ENCODE assay signal across 8 mouse cellular contexts in the genomic region with DNA sequence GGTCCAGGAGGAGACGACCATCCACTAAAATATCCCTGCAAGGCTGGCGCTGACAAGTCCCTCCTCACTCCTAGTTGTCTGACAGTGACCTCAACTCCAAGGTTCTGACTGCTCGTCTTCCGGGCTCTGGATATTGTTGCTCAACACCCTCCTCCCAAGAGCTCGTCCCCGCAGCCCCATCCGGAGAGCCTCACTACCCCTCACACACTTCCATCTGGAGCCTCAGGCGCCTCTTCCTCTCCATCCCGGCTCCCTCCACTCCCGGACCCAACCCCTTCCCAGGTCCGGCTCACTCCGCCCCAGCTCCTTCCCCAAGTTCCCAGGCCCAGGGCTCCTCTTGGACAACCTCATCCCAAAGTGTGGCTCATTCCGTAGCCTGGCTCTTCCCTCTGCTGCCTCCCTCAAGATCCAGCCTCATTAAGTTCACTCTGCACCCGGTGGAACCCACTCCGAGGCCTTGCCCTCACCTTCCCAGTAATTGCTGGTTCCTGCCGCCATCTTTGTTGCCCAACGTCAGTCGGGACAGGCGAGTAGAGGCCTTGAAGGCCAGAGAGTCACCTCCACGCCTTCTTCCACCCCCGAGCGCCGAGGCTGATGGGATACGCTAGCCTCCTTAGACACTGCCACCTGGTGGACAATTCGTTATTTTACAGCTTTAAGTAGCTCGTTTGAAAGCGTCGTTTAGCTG. TPM values are rescaled to one million over a fixed set of nuclear protein-coding genes. Genes with fewer than 3 reads are reported as not detected.
A peak's percentile ranks its signal among the peaks of the same experiment; 100 is the strongest.
DNase-seq lines count a peak whose midpoint lies in the region; ATAC-seq and TF ChIP-seq lines count a peak whose summit lies in the region.

A gene (minus strand): TSS at position 527 of the 688 bp plus-strand sequence.

- H3K4me3 ChIP-seq in MEL (ENCODE audit: control insufficient read depth in 1 of 2, insufficient read depth in 1 of 2, low read depth in 2 of 2, low read length in 2 of 2) = peak within 1 kb of the TSS; percentile 89 to 93
- H3K4me3 ChIP-seq in cerebellum, adult 2 months (replicated peaks; ENCODE audit: insufficient read depth, low read depth, low read length) = peak within 1 kb of the TSS; percentile 82
- peak within 1 kb of the TSS; percentile 96 for H3K4me3 ChIP-seq in forebrain, postnatal 0 days (ENCODE audit: low read depth, low read length)
- peak within 1 kb of the TSS; percentile 70 for H3K4me3 ChIP-seq in lung, embryonic 15.5 days

- peak; percentile 99 for ATAC-seq in forebrain, postnatal 0 days
- ATAC-seq in lung, embryonic 15.5 days (ENCODE audit: borderline replicate concordance, extremely low read depth, low FRiP score, low TSS enrichment) = peak; percentile 99

- no peak for TF ChIP-seq EP300 in MEL (IDR thresholded peaks at IDR 0.05; ENCODE audit: low read depth in 1 of 2, low read length in 2 of 2)

- peak within 1 kb of the TSS; percentile 94 for H3K9ac ChIP-seq in MEL (ENCODE audit: control insufficient read depth, low read depth, low read length, poor library complexity, severe bottlenecking)
- peak within 1 kb of the TSS; percentile 94 for H3K9ac ChIP-seq in forebrain, postnatal 0 days
- peak within 1 kb of the TSS; percentile 85 for H3K9ac ChIP-seq in lung, embryonic 15.5 days

- H3K9me3 ChIP-seq in MEL (replicated peaks; ENCODE audit: insufficient read depth, low read length) = no peaks in the 10 kb centered on the region
- no peaks in the 10 kb centered on the region for H3K9me3 ChIP-seq in forebrain, postnatal 0 days (ENCODE audit: low read length)
- H3K9me3 ChIP-seq in lung, embryonic 15.5 days = no peaks in the 10 kb centered on the region

- peak; percentile 99 for DNase-seq in MEL (ENCODE audit: low read depth, low spot score)
- peak; percentile 91 to 93 for DNase-seq in cerebellum, adult 2 months
- DNase-seq in forebrain, postnatal 0 days = peak; percentile 98
- DNase-seq in heart, postnatal 4 days = peak; percentile 91
- DNase-seq in layer of hippocampus, adult 8-10 months (ENCODE audit: low spot score in 2 of 2) = peak; percentile 93
- DNase-seq in ovary, adult 18-20 months (ENCODE audit: low spot score) = peak; percentile 87
- DNase-seq in thymus, postnatal 0 days (ENCODE audit: low spot score) = peak; percentile 96

- peak; percentile 78 to 99 (median 84) for TF ChIP-seq CTCF in MEL (IDR thresholded peaks at IDR 0.05 in 2 of 3, conservative IDR thresholded peaks at IDR 0.05 in 1 of 3; ENCODE audit: control insufficient read depth in 1 of 3, insufficient read depth in 1 of 3, low read depth in 2 of 3, low read length in 3 of 3, poor library complexity in 1 of 3, severe bottlenecking in 1 of 3)
- TF ChIP-seq CTCF in cerebellum, adult 2 months (IDR thresholded peaks at IDR 0.05; ENCODE audit: borderline replicate concordance, insufficient read depth, low read depth, low read length) = peak; percentile 73; the same call in 1 of the 2 replicates
- TF ChIP-seq CTCF in forebrain, postnatal 0 days (IDR thresholded peaks at IDR 0.05; ENCODE audit: low read depth) = peak; percentile 94

- H3K27me3 ChIP-seq in MEL (ENCODE audit: control insufficient read depth in 1 of 2, insufficient read depth in 2 of 2, low read length in 2 of 2) = peaks cover 0 to 3% of the 10 kb centered on the region in 2 experiments; a peak in 1 of 4 replicates
- H3K27me3 ChIP-seq in cerebellum, adult 2 months (ENCODE audit: control insufficient read depth, insufficient read depth, low read length) = no peaks in the 10 kb centered on the region
- no peaks in the 10 kb centered on the region for H3K27me3 ChIP-seq in forebrain, postnatal 0 days (ENCODE audit: insufficient read depth, low read length)
- no peaks in the 10 kb centered on the region; the same call in 1 of the 2 replicates for H3K27me3 ChIP-seq in lung, embryonic 15.5 days

- H3K36me3 ChIP-seq in MEL (ENCODE audit: control insufficient read depth in 1 of 2, insufficient read depth in 2 of 2, low read length in 2 of 2) = peaks cover 6 to 8% of the 10 kb centered on the region in 2 experiments
- H3K36me3 ChIP-seq in forebrain, postnatal 0 days (ENCODE audit: insufficient read depth) = peaks cover 16% of the 10 kb centered on the region
- peaks cover 24% of the 10 kb centered on the region for H3K36me3 ChIP-seq in lung, embryonic 15.5 days

- TF ChIP-seq RAD21 in MEL (IDR thresholded peaks at IDR 0.05; ENCODE audit: low read depth, low read length) = no peak; the same call in 1 of the 2 replicates

- peaks cover 11% of the 10 kb centered on the region for H3K79me2 ChIP-seq in MEL (ENCODE audit: control insufficient read depth, insufficient read depth, low read length, poor library complexity)

- peak within 1 kb of the TSS; percentile 61 for H3K27ac ChIP-seq in MEL (ENCODE audit: control insufficient read depth, low read depth, low read length)
- peak within 1 kb of the TSS; percentile 74 for H3K27ac ChIP-seq in cerebellum, adult 2 months (ENCODE audit: insufficient read depth, low read length)
- peak within 1 kb of the TSS; percentile 87 for H3K27ac ChIP-seq in forebrain, postnatal 0 days (ENCODE audit: low read depth, low read length)
- H3K27ac ChIP-seq in lung, embryonic 15.5 days = peak within 1 kb of the TSS; percentile 30

- peaks cover 4 to 5% of the 10 kb centered on the region in 2 experiments; a peak in 2 of 4 replicates for H3K4me1 ChIP-seq in MEL (ENCODE audit: control insufficient read depth in 1 of 2, insufficient read depth in 2 of 2, low read length in 2 of 2)
- H3K4me1 ChIP-seq in cerebellum, adult 2 months (ENCODE audit: control insufficient read depth, insufficient read depth, low read length) = no peaks in the 10 kb centered on the region
- no peaks in the 10 kb centered on the region for H3K4me1 ChIP-seq in forebrain, postnatal 0 days (ENCODE audit: insufficient read depth)
- peaks cover 3% of the 10 kb centered on the region; the same call in 1 of the 2 replicates for H3K4me1 ChIP-seq in lung, embryonic 15.5 days

- peak; percentile 95 to 97 for TF ChIP-seq POLR2A in MEL (IDR thresholded peaks at IDR 0.05; ENCODE audit: control insufficient read depth in 1 of 2, insufficient read depth in 1 of 2, low read depth in 1 of 2, low read length in 2 of 2, poor library complexity in 1 of 2)
- TF ChIP-seq POLR2A in cerebellum, adult 2 months (IDR thresholded peaks at IDR 0.05; ENCODE audit: borderline replicate concordance, insufficient read depth, low read length) = peak; percentile 85; the same call in 1 of the 2 replicates

- WGBS in cerebellum, adult 2 months = under 1% methylated on average over 28 of the region's 28 CpGs
- 2% methylated on average over 28 of the region's 28 CpGs for WGBS in forebrain, postnatal 0 days
- under 1% methylated on average over 28 of the region's 28 CpGs for WGBS in lung, embryonic 15.5 days

- H3K4me2 ChIP-seq in forebrain, postnatal 0 days (ENCODE audit: low read depth) = peak within 1 kb of the TSS; percentile 67
- peak within 1 kb of the TSS; percentile 74 for H3K4me2 ChIP-seq in lung, embryonic 15.5 days

TF ChIP-seq in MEL, 35 proteins besides CTCF, POLR2A, EP300 and RAD21 (continues in another document):
- TF ChIP-seq HCFC1 (IDR thresholded peaks at IDR 0.05; ENCODE audit: low read depth, low read length) = peak; percentile 96
- peak; percentile 96 for TF ChIP-seq MAZ (IDR thresholded peaks at IDR 0.05; ENCODE audit: low read depth, low read length)
- peak; percentile 80 for TF ChIP-seq MAX (IDR thresholded peaks at IDR 0.05; ENCODE audit: low read length)
- TF ChIP-seq UBTF (IDR thresholded peaks at IDR 0.05; ENCODE audit: borderline replicate concordance, insufficient read depth, low read depth, low read length) = no peak
- peak; percentile 93 for TF ChIP-seq POLR2AphosphoS2 (IDR thresholded peaks at IDR 0.05; ENCODE audit: low read length)
- TF ChIP-seq BHLHE40 (IDR thresholded peaks at IDR 0.05; ENCODE audit: borderline replicate concordance, low read depth, low read length) = 0 out of 2 replicates have a peak, but pooled peaks have one; percentile 34
- peak; percentile 96 for TF ChIP-seq SIN3A (IDR thresholded peaks at IDR 0.05; ENCODE audit: low read length)
- TF ChIP-seq MYC (IDR thresholded peaks at IDR 0.05; ENCODE audit: low read depth, low read length) = peak; percentile 88
- TF ChIP-seq POLR2AphosphoS5 (IDR thresholded peaks at IDR 0.05; ENCODE audit: borderline replicate concordance, low read depth, low read length) = no peak
- TF ChIP-seq MYB (IDR thresholded peaks at IDR 0.05; ENCODE audit: low read depth, low read length) = 0 out of 2 replicates have a peak, but pooled peaks have one; percentile 10
- 0 out of 2 replicates have a peak, but pooled peaks have one; percentile 9 for TF ChIP-seq NRF1 (IDR thresholded peaks at IDR 0.05; ENCODE audit: insufficient read depth, low read depth, low read length, poor library complexity, severe bottlenecking)
- no peak for TF ChIP-seq CHD1 (IDR thresholded peaks at IDR 0.05; ENCODE audit: low read depth, low read length)
- TF ChIP-seq SMC3 (IDR thresholded peaks at IDR 0.05; ENCODE audit: low read depth, low read length) = peak; percentile 65
- TF ChIP-seq ZKSCAN1 (IDR thresholded peaks at IDR 0.05; ENCODE audit: low read depth, low read length) = no peak
- no peak for TF ChIP-seq JUND (IDR thresholded peaks at IDR 0.05; ENCODE audit: low read depth, low read length)
- TF ChIP-seq MXI1 (IDR thresholded peaks at IDR 0.05; ENCODE audit: low read depth, low read length) = peak; percentile 87
- TF ChIP-seq MAFK (IDR thresholded peaks at IDR 0.05; ENCODE audit: borderline replicate concordance, low read depth, low read length) = no peak
- TF ChIP-seq E2F4 (IDR thresholded peaks at IDR 0.05; ENCODE audit: borderline replicate concordance, low read depth, low read length) = no peak
- TF ChIP-seq ETS1 (IDR thresholded peaks at IDR 0.05; ENCODE audit: low read depth, low read length) = peak; percentile 64; the same call in 1 of the 2 replicates
- TF ChIP-seq TBP (IDR thresholded peaks at IDR 0.05; ENCODE audit: low read depth, low read length) = peak; percentile 96
- peak; percentile 93; the same call in 1 of the 2 replicates for TF ChIP-seq GABPA (IDR thresholded peaks at IDR 0.05; ENCODE audit: low read depth, low read length)

RNA-seq across cellular contexts. Expression of the gene that starts here (rescaled TPM):
- 18.3 and 23.1 TPM in 2 replicates for total RNA-seq in MEL (2012; rRNA removed)
- 10 to 100 TPM in 1 of 2 experiments, not detected in 1; 25.8 TPM for polyA plus RNA-seq in MEL (2012; ENCODE audit: insufficient read depth in 1 of 2, insufficient read length in 2 of 2, low read depth in 1 of 2, low replicate concordance in 2 of 2, missing spikeins in 1 of 2)
- 31.9 and 34.3 TPM in 2 replicates for polyA plus RNA-seq in cerebellum, adult 2 months (2012; rRNA removed)
- total RNA-seq in forebrain, postnatal 0 days (2014; rRNA removed) = 25.4 and 35.0 TPM in 2 replicates
- polyA plus RNA-seq in forebrain, postnatal 0 days (2015; fragmentation: Nextera tagmentation; extraction: Ambion mirVana) = 21.5 and 22.0 TPM in 2 replicates
- 10 to 100 TPM; 34.9 to 37.0 TPM for total RNA-seq in heart, postnatal 4 days (2021)
- total RNA-seq in layer of hippocampus, adult 8-10 months (2022) = 10 to 100 TPM; 44.1 to 69.8 (median 54.0) TPM
- 24.1 and 26.6 TPM in 2 replicates for polyA plus RNA-seq in lung, embryonic 15.5 days (2015; fragmentation: Nextera tagmentation; extraction: Ambion mirVana)
- 27.5 TPM in 2 replicates for polyA plus RNA-seq in thymus, postnatal 0 days (2015; fragmentation: Nextera tagmentation; extraction: Ambion mirVana)

Comparison
In these comparisons a context has a peak if more than half of its experiments do, and no peak if none do; other contexts are left out.
1. Peak in every context shown above with its lines: DNase-seq, ATAC-seq, H3K4me3 ChIP-seq and H3K27ac ChIP-seq.
2. H3K27ac ChIP-seq: peak in every context shown above with its lines; median percentile 87 in forebrain, postnatal 0 days; 74 in cerebellum, adult 2 months; 61 in MEL; 30 in lung, embryonic 15.5 days.